Mouse (Mus musculus) liver, adult 2 months (tissue): ENCODE results near the gene Cwc25.
"Not testable (repeated sequence)": the region's sequence is repeated elsewhere in the genome, so short reads cannot be mapped to it uniquely, and the experiment has no call there.

Source experiments
- CTCF ChIP-seq: fragments of 200-500 bp; IDR thresholded peaks from 2 replicates; pipeline ENCODE4 v1.5.1; 2011; ENCODE audit warnings: low read depth, low read length, control low read depth
- POLR2A ChIP-seq: fragments of 200-500 bp; IDR thresholded peaks from 2 replicates; pipeline ENCODE4 v1.6.1; 2011; ENCODE audit warnings: low read length, control low read depth; ENCODE audit not compliant: insufficient read depth; ENCODE audit errors: extremely low read depth

DNA sequence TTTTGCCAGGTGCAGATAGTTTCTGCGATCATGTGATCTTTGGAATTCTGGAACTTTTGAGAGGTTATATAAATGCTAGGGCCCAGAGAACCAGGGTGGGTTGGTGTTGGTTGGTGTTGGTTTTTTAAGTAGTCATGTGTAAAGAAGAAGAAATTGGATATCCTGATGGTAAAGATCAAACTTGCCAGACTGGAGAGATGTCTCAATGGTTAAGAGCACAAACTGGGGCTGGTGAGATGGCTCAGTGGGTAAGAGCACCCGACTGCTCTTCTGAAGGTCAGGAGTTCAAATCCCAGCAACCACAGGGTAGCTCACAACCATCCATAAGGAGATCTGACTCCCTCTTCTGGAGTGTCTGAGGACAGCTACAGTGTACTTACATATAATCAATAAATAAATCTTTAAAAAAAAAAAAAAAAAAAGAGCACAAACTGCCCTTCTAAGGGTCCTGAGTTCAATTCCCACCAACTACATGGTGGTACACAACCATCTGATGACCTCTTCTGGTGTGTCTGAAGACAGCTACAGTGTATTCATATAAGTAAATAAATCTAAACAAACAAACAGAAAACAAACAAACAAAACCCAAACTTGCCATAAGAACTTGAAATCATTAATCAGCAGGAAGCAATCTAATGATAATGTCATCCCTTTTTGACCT is 24.6 kb upstream of the Cwc25 start:
- not testable (repeated sequence) for TF ChIP-seq POLR2A, CTCF
